Mouse (Mus musculus): ENCODE results near the gene Rtkn. TPM values are rescaled to one million over a fixed set of nuclear protein-coding genes. Genes with fewer than 3 reads are reported as not detected.

Rtkn gene
- total RNA-seq, 4 experiments from 2014 or later, result 91.4 to 114 (median 92.8) TPM

- DNase-seq (ENCODE audit: low spot score in 2 of 2), result no peak
Observed at GRCm38 (mm10) chr6:83116373-83117164, 18.7 kb upstream of the Rtkn start.

- DNase-seq (ENCODE audit: low spot score in 2 of 2), result no peak
Observed at GRCm38 (mm10) chr6:83117165-83117438, 18.2 kb upstream of the Rtkn start.

DNA sequence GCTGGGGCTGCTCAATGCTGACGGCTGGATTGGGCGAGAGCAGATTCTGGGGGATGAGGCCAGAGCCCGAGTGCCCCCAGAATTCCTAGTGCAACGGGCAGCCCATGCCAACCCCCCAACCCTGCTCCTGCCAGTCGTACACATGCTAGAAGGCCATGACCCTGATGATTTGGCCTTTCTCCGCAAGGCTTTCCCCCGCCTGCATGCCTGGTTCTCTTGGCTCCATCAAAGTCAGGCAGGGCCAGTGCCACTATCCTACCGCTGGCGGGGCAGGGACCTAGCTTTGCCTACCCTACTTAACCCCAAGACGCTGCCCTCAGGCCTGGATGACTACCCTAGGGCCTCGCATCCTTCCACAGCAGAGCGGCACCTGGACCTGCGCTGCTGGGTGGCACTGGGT lies 17.6 kb upstream of the Rtkn start:
- no peak for DNase-seq (ENCODE audit: low spot score in 2 of 2)

GRCm38 (mm10) chr6:83118369-83118768 lies 16.9 kb upstream of the Rtkn start:
- no peak for DNase-seq (ENCODE audit: low spot score in 2 of 2)

DNA sequence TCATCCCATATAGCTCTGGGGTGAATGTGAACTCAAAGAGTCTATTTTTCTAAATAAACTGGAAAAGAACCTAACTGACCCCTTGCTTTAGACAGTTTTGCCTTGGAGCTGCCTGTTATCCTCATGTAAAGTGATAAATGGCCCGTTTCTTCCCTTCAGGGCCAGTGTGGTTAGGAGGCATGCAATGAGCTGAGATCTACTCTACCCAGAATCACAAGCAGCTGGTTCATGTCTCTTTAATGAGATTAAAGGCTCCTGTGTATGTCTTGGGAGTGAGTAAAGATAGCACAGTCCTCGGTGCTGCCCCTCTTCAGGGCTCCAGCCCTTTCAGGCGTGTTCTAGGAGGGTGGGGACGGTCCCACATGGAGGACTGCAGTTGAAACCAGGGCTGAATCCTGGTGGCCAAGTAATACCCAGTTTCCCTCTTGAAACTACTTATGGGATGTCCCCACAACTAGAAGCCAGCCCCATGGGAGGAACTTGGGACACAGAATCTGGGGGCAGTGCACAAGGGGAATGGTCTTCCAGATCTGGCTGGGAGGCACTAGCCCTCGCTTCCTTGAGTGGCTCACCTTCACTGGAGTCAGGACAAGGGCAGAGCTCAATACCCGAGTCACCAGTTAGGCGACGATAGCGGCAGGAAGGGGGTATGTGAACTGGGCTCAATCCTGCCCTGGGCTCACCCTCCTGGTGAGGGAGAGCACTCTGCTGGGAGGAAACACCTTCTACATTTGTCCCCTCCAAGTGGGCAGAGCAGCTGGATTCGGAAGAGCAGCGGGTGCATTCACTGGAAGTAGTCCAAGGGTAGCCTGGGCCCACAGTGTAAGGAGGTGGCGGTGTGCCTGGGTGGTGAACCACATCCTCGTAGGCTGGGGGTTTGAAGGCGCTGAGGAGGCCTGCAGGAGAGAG lies 16.2 kb upstream of the Rtkn start:
- DNase-seq (ENCODE audit: low spot score in 2 of 2), result no peak

GRCm38 (mm10) chr6:83119734-83120051 lies 15.6 kb upstream of the Rtkn start:
- peak in 1 of 2 experiments; percentile 45 for DNase-seq (ENCODE audit: low spot score in 2 of 2)

DNA sequence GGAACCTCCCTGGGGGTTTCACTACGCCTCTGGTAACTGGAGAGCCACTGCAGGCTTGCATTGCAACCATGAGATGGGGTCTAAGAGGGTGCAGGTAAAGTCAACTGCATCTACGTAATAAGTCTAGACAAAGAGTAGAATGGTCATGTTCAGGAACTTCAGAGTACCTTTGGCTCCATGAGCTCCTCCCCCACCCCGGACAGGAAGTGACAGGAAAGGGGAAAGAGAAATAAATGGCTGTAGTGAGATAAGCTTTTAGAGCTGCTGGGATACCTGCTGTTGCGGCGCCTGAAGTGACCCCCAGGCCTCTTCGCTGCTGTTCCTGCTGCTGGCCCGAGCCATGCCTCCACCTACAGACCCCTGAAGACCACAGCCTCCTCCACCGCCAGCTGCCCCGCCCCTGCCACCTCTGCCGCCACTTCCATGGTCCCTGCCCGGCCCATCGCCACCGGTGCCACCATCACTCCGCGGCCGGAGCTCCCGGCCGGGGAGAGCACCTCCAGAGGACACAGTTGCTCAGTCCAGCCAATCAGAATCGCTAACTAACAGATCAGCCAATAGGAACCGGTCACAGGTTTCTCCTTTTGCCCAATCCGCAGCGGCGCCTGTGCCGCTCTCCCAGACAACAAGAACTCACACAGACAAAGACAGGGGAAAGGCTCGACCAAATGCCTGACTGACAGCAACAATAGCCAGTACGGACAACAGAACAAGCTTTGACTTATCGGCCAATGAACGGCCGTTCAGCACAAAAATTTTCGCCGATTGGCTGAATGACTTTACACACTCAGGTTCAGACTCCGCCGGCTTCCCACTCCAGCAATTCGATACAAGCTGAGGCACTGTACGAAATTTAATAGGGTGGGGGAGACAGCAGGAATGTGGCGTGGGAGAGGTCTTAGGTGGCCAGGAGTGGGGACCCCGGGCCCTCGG lies 14.1 kb upstream of the Rtkn start, which contains the start of gene Wbp1:
Gene Wbp1 (minus strand): TSS at position 630 of the 933 bp plus-strand sequence.
- DNase-seq (ENCODE audit: low spot score in 2 of 2), result peak; percentile 91 to 99

DNA sequence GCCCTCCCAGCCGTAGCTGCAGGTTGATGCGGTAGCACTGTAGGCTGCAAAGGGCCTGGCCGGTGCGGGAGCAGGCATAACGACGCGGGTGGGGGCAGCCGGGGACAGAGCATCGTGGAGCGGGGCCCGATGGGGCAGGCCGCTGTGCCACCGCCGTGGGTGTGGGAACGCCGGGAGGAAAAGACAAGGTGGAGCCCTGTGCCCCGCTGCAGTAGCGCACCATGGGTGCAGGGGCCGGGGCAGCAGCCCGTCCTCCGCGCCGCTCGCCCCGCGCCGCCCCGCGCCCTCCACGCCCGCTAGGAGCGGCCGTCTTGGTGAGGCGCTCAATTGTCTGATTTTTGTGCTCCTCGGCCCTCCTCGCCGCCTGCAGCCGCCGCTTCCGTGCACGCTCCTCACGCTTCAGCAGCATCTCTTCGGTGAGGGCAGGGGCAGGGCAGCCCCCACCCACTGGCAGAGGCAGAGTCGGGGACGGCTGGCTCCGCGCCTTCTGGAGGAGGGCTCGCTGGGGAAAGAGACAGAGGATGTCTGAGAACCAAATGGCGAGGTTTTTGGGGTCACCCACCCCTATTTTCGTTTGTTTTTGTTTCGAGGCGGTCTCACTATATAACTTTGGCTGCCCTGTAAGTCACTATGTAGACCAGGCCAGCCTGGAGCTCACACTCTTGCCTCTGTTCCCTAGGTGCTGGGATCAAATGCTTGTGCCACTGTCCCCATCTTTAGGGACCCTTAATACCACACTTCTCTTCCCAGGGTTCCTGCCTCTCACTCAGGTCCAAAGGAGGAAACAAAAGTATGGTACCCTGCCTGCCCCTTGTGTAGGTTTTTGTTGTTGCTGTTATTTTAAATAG lies 13.2 kb upstream of the Rtkn start:
- DNase-seq (ENCODE audit: low spot score in 2 of 2), result no peak

- DNase-seq (ENCODE audit: low spot score in 2 of 2), result no peak
Observed at GRCm38 (mm10) chr6:83122961-83123360, 12.3 kb upstream of the Rtkn start.

GRCm38 (mm10) chr6:83124851-83125312 lies 10.4 kb upstream of the Rtkn start:
- DNase-seq (ENCODE audit: low spot score in 2 of 2), result peak; percentile 84

- no peak for DNase-seq (ENCODE audit: low spot score in 2 of 2)
Observed at GRCm38 (mm10) chr6:83125331-83125730, 9.9 kb upstream of the Rtkn start, which contains the start of gene Ino80b. Gene Ino80b (minus strand): TSS chr6:83125431.

- no peak for DNase-seq (ENCODE audit: low spot score in 2 of 2)
Observed at GRCm38 (mm10) chr6:83127419-83127818, 7.8 kb upstream of the Rtkn start.

DNA sequence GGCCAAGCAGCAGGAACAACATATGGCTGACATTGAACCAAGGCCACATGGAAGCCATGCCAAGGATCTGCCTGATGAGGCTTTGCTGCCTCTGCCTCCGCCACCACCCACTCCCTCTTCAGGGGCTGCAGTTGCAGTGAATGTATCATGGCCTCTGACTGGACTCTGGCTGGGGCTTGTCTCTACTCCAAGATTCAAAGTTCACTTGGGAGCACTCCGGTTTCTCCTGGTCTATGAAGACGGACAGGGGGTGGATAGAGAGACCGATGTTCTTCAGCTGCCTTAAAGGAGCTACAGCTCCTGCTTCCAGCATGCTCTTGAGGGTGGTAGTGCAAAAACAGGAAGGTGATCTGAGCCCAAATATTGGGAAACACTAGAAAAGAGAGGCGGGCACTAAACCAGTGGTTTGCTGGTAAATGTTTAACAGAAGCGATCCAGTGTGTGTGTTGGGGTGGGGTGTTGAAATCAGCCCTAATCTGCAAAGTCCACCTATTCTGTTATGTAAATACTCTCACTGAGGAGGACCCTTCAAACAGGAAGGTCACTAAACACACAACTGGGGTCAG lies 3.7 kb upstream of the Rtkn start:
- DNase-seq (ENCODE audit: low spot score in 2 of 2), result no peak

DNA sequence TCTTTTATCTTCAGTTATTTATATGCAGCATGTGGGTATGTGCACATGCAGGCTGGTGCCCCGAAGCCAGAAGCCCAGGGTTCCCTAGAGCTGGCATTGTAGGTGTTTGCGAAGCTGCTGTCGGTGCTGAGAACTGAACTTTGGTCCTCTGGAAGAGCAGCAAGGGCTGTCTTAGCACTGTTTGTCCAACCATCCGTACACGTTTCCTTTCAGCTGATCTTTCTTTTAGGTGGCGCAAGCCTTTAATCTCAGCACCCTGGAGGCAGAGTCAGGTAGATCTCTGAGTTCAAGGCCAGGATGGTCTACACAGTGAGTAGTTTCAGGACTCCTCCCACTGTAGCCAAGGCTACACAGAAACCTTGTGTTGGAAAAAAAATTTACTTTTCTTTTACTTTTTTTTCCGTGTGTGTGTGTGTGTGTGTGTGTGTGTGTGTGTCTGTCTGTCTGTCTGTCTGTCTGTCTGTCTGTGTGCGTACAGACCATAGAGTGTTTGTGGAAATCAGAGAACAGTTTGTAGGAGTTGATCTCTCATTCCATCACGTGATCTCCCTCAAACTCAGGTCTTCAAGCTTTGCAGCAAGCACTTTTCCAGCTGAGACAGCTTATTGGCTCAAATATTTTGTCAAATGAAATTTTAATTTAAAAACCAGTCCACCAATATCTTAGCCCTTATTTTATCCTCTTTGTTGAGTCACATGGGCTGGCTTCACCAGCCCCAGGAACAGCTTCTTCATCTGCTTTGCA lies 2.9 kb upstream of the Rtkn start:
- DNase-seq (ENCODE audit: low spot score in 2 of 2), result no peak

DNA sequence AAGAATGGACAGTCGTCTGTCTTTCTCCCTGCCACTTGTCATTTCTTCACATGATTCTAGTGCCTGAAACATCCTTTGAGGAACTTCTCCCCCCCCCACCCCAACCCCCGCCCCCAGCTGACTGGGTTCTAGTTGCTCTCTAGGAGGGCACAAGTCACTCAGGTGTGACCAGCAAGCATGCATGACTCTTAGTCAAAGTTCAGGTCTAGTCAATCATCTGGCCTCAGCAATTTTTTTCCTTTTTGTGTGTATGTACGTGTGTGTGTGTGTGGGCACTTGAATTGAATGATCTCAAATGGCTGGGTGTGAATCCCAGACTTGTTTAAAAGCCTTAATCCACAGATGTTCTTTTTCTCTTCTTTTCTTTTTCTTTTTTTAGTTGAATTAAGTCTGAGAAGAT lies 1.0 kb upstream of the Rtkn start:
- DNase-seq (ENCODE audit: low spot score in 2 of 2), result no peak

DNA sequence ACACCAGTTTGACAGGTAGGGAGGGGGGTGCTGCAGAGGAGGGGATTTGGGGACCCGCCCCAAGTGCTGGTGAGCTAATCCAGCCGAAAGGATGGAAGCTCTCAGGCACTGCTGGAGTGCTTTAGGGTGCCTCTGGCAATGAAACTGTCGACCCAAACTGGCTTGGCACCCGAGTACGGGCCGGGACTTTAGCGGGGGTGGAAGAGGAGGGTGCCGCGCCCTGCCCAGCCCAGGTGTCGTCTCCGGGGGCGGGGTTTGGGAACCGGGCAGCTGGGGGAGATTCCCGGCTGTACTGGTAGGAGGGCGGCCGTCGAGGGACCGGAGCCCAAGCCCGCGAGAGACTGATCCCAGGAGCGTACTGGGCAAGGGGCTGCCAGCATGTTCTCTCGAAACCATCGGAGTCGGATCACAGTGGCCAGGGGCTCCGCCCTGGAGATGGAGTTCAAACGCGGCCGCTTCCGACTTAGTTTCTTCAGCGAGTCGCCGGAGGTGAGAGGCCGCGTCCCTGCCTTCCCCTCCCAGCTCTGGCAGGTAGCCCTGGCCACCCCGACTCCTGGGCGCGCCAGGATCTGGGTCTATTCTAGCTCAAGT lies 403 bp downstream of the Rtkn start:
- no peak for DNase-seq (ENCODE audit: low spot score in 2 of 2)

- no peak for DNase-seq (ENCODE audit: low spot score in 2 of 2)
Observed at GRCm38 (mm10) chr6:83136291-83136880, 1.1 kb downstream of the Rtkn start.

DNA sequence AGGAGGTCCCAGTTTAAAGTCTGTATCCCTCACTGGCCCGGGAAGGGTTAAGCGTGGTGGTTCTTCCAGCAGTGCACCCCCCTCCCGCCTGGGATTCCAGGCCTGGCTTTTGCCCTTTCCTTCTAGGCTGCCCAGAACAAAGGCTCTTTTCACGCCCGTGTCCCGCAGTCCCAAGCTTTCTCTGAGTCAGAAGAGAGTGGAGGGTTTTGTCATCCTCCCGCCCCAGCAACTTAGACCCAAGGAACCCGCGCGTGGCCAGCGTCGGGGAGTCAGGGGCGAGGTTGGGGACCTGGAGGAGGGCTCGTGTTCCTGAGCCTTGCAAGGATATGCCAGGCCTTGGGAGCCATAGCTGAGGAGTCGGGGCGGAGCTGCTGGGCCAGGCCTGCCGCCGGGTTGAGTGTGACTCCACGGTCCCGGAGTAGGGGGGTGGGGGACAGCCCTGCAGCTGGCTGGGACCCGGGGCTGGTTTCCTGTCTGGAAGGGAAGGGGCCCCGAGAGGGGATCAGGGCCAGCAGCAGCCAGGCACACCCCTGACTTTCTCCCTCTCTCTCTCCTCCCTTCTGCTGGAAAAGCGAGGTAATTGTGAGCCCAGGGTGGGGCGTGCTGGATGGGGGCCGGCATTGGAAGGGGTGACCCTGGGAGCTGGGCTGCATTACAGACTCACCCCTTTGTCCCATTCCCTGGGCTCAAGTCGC lies 1.8 kb downstream of the Rtkn start:
- DNase-seq (ENCODE audit: low spot score in 2 of 2), result no peak
